Mouse (Mus musculus) ovary, postnatal 14 days (tissue): Measurements from ENCODE around the gene Micu1.
"Not testable (repeated sequence)": the region's sequence is repeated elsewhere in the genome, so short reads cannot be mapped to it uniquely, and the experiment has no call there.

ENCODE experiments used
- DNase-seq: peaks from one replicate; pipeline ENCODE4 v3.0.0; 2022; ENCODE audit warnings: low spot score

Gene Micu1

GRCm38 (mm10) chr10:59702207-59703032 is at the start of gene Micu1:
Micu1 (plus strand) TSS chr10:59702477.
- DNase-seq: peak; percentile 95

- no peak for DNase-seq
Observed at GRCm38 (mm10) chr10:59656799-59657198, 45.5 kb upstream of the Micu1 start.

- DNase-seq: no peak
Observed at GRCm38 (mm10) chr10:59664765-59665164, 37.5 kb upstream of the Micu1 start.

- no peak for DNase-seq
Observed at GRCm38 (mm10) chr10:59665503-59666291, 36.6 kb upstream of the Micu1 start.

- peak; percentile 37 for DNase-seq
Observed at GRCm38 (mm10) chr10:59667377-59667776, 34.9 kb upstream of the Micu1 start.

GRCm38 (mm10) chr10:59668491-59668890 is 33.8 kb upstream of the Micu1 start:
- no peak for DNase-seq

GRCm38 (mm10) chr10:59677836-59678235 is 24.4 kb upstream of the Micu1 start:
- DNase-seq: no peak

GRCm38 (mm10) chr10:59679189-59679588 is 23.1 kb upstream of the Micu1 start:
- no peak for DNase-seq

- DNase-seq: not testable (repeated sequence)
Observed at GRCm38 (mm10) chr10:59685586-59685985, 16.7 kb upstream of the Micu1 start.

GRCm38 (mm10) chr10:59687126-59687525 is 15.2 kb upstream of the Micu1 start:
- DNase-seq: no peak

- no peak for DNase-seq
Observed at GRCm38 (mm10) chr10:59689836-59690235, 12.4 kb upstream of the Micu1 start.

GRCm38 (mm10) chr10:59692441-59692840 is 9.8 kb upstream of the Micu1 start:
- no peak for DNase-seq

- no peak for DNase-seq
Observed at GRCm38 (mm10) chr10:59694104-59694503, 8.2 kb upstream of the Micu1 start.

GRCm38 (mm10) chr10:59699516-59699915 is 2.8 kb upstream of the Micu1 start:
- no peak for DNase-seq

- DNase-seq: no peak
Observed at GRCm38 (mm10) chr10:59701805-59702204, 472 bp upstream of the Micu1 start.

GRCm38 (mm10) chr10:59703060-59703760 is 933 bp downstream of the Micu1 start:
- no peak for DNase-seq

- DNase-seq: no peak
Observed at GRCm38 (mm10) chr10:59706991-59707546, 4.8 kb downstream of the Micu1 start.

- no peak for DNase-seq
Observed at GRCm38 (mm10) chr10:59707595-59707994, 5.3 kb downstream of the Micu1 start.

- no peak for DNase-seq
Observed at GRCm38 (mm10) chr10:59709281-59709680, 7.0 kb downstream of the Micu1 start.

GRCm38 (mm10) chr10:59710246-59710645 is 8.0 kb downstream of the Micu1 start:
- DNase-seq: no peak

- no peak for DNase-seq
Observed at GRCm38 (mm10) chr10:59712062-59712461, 9.8 kb downstream of the Micu1 start.

GRCm38 (mm10) chr10:59720017-59720416 is 17.7 kb downstream of the Micu1 start:
- DNase-seq: no peak
